Mouse (Mus musculus) hindbrain, embryonic 14.5 days (tissue): Measurements from ENCODE around the gene Mettl7a3. TPM values are rescaled to one million over a fixed set of nuclear protein-coding genes. Genes with fewer than 3 reads are reported as not detected.
"Not testable (repeated sequence)": the region's sequence is repeated elsewhere in the genome, so short reads cannot be mapped to it uniquely, and the experiment has no call there.

Experiments
- ATAC-seq: fragments of 200-750 bp; cut with Nextera tagmentation; 2 replicates; pipeline ENCODE4 v1.8.0; 2017; ENCODE audit warnings: moderate number of reproducible peaks, mild to moderate bottlenecking, moderate TSS enrichment, moderate library complexity; ENCODE audit not compliant: low FRiP score
- DNase-seq: peaks from one replicate; pipeline ENCODE4 v3.0.0-alpha.2; 2015; ENCODE audit warnings: low spot score
- H3K27ac ChIP-seq: fragments of 300-500 bp; sonication (generic); 2 replicates; pipeline ENCODE4 v1.5.1; 2014; ENCODE audit warnings: mild to moderate bottlenecking, moderate library complexity
- H3K27me3 ChIP-seq: fragments of 300-500 bp; sonication (generic); 2 replicates; pipeline ENCODE4 v1.6.1; 2014; ENCODE audit warnings: mild to moderate bottlenecking, low read length, mixed read lengths; ENCODE audit not compliant: control insufficient read depth, insufficient read depth
- H3K36me3 ChIP-seq: fragments of 300-500 bp; sonication (generic); replicated peaks from 2 replicates; pipeline ENCODE4 v1.6.1; 2014; ENCODE audit not compliant: control insufficient read depth, insufficient read depth
- H3K4me1 ChIP-seq: fragments of 300-500 bp; sonication (generic); replicated peaks from 2 replicates; pipeline ENCODE4 v1.6.1; 2014; ENCODE audit warnings: antibody characterized with exemption, low read length, mixed read lengths; ENCODE audit not compliant: control insufficient read depth, insufficient read depth
- H3K4me2 ChIP-seq: fragments of 300-500 bp; sonication (generic); replicated peaks from 2 replicates; pipeline ENCODE4 v1.6.1; 2014; ENCODE audit warnings: mild to moderate bottlenecking, moderate library complexity
- H3K4me3 ChIP-seq: fragments of 300-500 bp; sonication (generic); replicated peaks from 2 replicates; pipeline ENCODE4 v1.5.1; 2014; ENCODE audit warnings: mild to moderate bottlenecking, low read length
- H3K9ac ChIP-seq: fragments of 300-500 bp; sonication (generic); 2 replicates; pipeline ENCODE4 v1.6.1; 2014
- H3K9me3 ChIP-seq: fragments of 300-500 bp; sonication (generic); 2 replicates; pipeline ENCODE4 v1.6.1; 2016; ENCODE audit warnings: low read length; ENCODE audit not compliant: control insufficient read depth
- WGBS: fragments of 180-500 bp; shearing (Covaris S2); extraction: QIAGEN DNeasy Blood & Tissue Kit; methylation state at CpG from one replicate; pipeline ENCODE4 v1.1.7; 2014; 5-methylcytosine and 5-hydroxymethylcytosine counted together
- polyA plus RNA-seq: library from polyadenylated mRNA; unstranded; fragments of >200 nt; fragmentation: Nextera tagmentation; extraction: Ambion mirVana; gene quantifications from 2 replicates; pipeline ENCODE4 v1.2.1, GENCODE M21; 2014

Mettl7a3 gene
- polyA plus RNA-seq, 1 experiment from 2014 or later = not detected

DNA sequence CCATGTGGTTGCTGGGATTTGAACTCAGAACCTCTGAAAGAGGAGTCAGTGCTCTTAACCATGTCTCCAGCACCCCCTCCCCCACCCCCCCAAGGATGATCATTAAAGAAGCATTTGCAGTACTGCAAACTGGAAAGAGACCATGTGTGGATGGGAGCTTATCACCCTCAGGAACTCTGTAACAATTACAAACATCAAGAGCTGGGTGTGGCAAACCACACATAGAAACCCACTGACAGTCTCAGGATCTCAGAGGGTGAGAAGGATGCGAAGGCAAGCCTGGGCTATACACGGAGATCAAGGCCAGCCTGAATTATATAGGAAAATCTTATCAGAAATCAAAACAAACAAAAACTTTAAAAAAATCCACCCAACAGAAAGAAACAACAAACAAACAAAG lies 28.5 kb upstream of the Mettl7a3 start:
- Histone ChIP-seq H3K9ac (no peak overlapping the region), H3K36me3 (no peaks in the 10 kb centered on the region), H3K27ac (no peak overlapping the region), H3K4me1 (peaks cover 5% of the 10 kb centered on the region; the same call in 1 of the 2 replicates), H3K4me2 (no peak overlapping the region), H3K9me3 (no peaks in the 10 kb centered on the region), H3K27me3 (no peaks in the 10 kb centered on the region), H3K4me3 (no peak overlapping the region)
- DNase-seq (no peak), ATAC-seq (no peak)
- WGBS = 92% methylated on average over 2 of the region's 2 CpGs

DNA sequence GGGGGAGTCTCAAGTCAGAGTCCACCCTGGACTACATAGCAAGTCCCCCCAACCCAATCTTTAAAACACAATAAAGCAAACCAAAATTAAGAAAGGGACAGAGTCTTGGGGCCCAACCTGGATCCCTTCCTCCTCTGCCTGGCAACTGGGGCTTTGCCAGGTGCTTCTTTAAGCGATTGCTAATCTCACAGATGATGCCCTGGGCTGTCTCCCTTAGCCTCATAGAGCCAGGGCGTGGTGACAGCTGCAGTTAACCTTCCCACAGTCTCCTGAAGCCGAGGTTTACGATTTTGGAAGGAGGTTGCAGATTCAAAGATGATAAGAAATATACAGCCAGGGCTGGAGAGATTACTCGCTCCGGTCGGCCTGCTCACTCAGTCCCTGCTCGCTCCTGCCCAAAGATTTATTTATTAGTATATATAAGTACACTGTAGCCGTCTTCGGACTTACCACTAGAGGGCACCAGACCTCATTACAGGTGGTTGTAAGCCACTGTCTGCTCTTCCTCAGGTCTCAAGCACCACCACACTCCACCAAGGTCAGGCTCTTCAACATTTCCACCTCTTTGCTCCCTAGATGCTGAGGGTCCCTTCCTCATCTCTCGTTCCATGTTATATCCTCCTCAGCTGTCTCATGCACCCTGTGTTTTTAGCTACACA lies 27.2 kb upstream of the Mettl7a3 start:
- H3K4me3 ChIP-seq, H3K9me3 ChIP-seq, H3K9ac ChIP-seq, H3K36me3 ChIP-seq, H3K27ac ChIP-seq, ATAC-seq, H3K4me1 ChIP-seq, H3K27me3 ChIP-seq, H3K4me2 ChIP-seq: not testable (repeated sequence)
- WGBS = 50% methylated on average over 10 of the region's 11 CpGs
- DNase-seq = peak; percentile 38

DNA sequence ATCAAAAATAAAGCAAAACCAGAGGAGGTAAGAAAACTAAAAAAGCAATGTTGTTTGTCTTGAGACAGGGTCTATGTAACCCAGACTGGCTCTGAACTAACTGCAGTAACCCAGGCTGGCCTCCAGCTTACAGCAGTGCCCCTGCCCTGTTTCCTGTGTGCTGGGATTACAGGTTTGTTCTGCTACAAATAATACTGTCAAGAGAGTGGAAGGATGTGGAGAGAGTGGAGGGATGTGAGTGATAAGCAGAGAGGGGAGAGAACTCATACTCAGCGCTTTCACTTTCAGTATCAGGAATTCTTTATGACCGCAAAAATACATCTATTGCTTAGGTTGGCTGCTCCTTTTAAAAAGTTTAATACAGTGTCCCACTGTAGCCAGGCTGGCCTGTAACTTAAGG lies 22.4 kb upstream of the Mettl7a3 start:
- ATAC-seq (no peak), DNase-seq (no peak)
- no peaks in the 10 kb centered on the region for H3K9me3 ChIP-seq
- no peak overlapping the region for H3K9ac ChIP-seq
- no peaks in the 10 kb centered on the region for H3K4me1 ChIP-seq
- 83% methylated on average over 2 of the region's 2 CpGs for WGBS
- H3K36me3 ChIP-seq = no peaks in the 10 kb centered on the region; the same call in 1 of the 2 replicates
- H3K27ac ChIP-seq = no peak overlapping the region
- H3K27me3 ChIP-seq = no peaks in the 10 kb centered on the region
- no peak overlapping the region for H3K4me3 ChIP-seq
- H3K4me2 ChIP-seq = no peak overlapping the region

DNA sequence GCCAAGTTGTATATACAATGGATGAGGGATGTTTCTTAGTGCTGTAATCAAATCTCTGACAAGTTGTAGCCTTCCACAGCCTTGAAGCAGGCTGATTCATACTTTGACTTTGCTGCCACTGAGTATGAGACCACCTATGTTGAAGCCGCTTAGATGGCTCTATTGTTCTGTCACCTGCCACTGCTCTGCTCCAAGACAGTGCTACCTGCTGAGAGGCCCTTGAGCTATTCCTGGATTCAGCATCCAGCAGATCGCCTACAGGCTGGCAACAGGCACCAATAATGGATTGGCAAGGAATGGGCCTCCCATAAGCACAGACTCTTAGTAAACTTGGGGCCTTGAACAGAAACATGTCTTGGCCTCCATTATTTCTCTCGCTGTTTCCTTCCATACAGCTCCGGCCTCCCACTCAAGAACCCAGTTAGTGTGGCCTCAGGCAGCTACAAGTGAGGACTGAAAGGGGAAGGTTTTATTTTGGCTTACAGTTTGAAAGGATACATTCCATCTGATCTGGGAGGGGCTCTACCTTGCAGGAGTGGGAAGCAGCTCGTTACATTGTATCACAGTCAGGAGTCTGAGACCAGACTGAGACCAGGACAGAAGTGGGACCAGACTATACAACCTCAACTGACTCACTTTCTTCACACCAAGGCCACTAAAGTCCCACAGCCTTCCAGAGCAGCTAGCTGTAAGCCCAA lies 20.1 kb upstream of the Mettl7a3 start:
- no peaks in the 10 kb centered on the region for H3K4me1 ChIP-seq
- no peaks in the 10 kb centered on the region for H3K9me3 ChIP-seq
- no peaks in the 10 kb centered on the region; the same call in 1 of the 2 replicates for H3K36me3 ChIP-seq
- ATAC-seq (no peak), DNase-seq (no peak)
- H3K27me3 ChIP-seq = no peaks in the 10 kb centered on the region
- no peak overlapping the region for H3K27ac ChIP-seq
- H3K4me3 ChIP-seq = no peak overlapping the region
- H3K4me2 ChIP-seq = no peak overlapping the region
- H3K9ac ChIP-seq = no peak overlapping the region
- WGBS = 91% methylated on average over 5 of the region's 5 CpGs

DNA sequence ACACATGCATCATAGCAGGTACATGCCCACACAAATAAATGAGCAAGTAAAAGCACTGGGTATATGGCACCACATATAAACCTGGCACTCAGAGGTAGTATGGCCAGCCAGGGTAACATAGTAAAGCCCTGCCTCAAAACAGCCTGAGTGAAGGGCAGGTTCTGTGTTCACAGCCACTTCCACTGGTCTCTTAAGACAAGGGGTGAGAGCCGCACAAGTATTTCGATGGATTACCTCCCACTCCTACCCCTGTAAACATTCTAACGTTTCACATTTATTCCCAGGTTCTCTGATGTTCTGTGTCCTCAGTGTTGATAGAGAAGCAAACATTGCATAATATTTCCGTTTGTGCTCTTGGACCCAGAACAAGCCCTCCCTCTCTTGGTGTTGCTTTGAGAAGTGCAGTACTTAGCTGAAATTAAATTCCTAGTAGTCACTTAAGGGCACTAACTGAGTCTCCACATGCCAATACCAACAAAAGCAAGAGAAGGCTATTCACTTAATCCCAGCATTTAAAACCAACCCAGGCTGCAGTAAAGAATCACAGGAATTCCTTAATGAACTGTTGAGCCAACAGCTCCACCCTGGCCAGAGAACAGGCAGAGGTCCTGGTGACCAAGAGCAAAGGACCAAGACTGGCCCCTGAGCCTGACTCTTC lies 16.6 kb upstream of the Mettl7a3 start:
- H3K36me3 ChIP-seq, H3K4me3 ChIP-seq, DNase-seq, H3K4me2 ChIP-seq, H3K9me3 ChIP-seq, H3K27ac ChIP-seq, H3K9ac ChIP-seq, H3K27me3 ChIP-seq, H3K4me1 ChIP-seq, ATAC-seq: not testable (repeated sequence)
- WGBS = 84% methylated on average over 4 of the region's 4 CpGs

DNA sequence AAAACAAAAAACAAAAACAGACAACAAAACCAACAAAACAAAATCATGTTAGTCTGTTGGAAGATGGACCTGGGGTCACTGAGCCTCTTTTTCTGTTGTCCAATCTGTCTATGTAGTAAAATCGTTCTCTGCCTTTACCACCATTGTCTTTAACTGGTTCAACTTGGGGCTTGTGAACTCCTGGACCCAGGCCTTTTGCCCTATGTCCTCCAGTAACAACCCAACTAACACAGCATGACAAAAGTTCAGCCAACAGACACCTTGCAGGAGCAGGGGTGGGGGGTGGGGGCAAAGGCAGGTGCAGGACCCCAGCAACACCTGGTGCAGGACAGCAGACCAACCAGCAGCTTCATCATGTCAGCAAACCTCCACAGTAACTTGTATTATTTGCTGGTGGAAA lies 14.8 kb upstream of the Mettl7a3 start:
- DNase-seq = no peak
- no peaks in the 10 kb centered on the region for H3K9me3 ChIP-seq
- H3K9ac ChIP-seq = no peak overlapping the region
- H3K4me1 ChIP-seq = no peaks in the 10 kb centered on the region
- ATAC-seq = no peak
- no peak overlapping the region for H3K27ac ChIP-seq
- no peak overlapping the region for H3K4me2 ChIP-seq
- WGBS = 86% methylated on average over 1 of the region's 1 CpGs
- no peaks in the 10 kb centered on the region for H3K27me3 ChIP-seq
- no peaks in the 10 kb centered on the region for H3K36me3 ChIP-seq
- no peak overlapping the region for H3K4me3 ChIP-seq

DNA sequence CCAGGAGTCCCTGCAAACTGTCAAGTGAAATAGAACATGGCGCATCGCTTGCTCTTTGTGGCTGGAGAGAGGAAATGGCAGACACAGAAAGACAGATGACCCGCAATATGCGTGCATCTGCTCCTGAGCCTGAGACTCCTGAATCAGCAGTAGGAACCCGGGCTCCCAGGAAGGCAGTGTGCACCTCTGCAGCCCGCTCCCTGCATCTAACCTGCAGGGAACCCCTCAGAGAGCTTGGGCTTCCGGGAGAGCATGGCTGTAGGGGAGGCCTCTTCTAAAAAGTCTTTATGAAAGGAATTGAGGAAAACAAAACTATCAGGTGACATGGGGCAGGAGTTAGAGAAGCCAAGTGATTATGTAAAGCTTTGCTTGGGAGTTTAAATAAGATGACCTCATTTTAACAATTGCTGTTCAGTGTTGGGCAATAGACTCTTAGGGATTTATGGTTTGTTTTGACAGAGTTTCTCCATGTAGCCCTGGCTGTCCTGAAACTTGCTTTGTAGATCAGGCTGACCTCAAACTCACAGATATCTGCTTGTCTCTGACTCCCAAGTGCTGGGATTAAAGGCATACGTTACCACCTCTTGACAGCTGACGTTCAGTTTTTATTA lies 14.3 kb upstream of the Mettl7a3 start:
- H3K27ac ChIP-seq = no peak overlapping the region
- no peaks in the 10 kb centered on the region for H3K9me3 ChIP-seq
- H3K4me3 ChIP-seq = no peak overlapping the region
- DNase-seq (no peak), ATAC-seq (no peak)
- no peak overlapping the region for H3K4me2 ChIP-seq
- WGBS = 77% methylated on average over 9 of the region's 9 CpGs
- H3K27me3 ChIP-seq = no peaks in the 10 kb centered on the region
- no peaks in the 10 kb centered on the region for H3K4me1 ChIP-seq
- H3K9ac ChIP-seq = no peak overlapping the region
- H3K36me3 ChIP-seq = no peaks in the 10 kb centered on the region

DNA sequence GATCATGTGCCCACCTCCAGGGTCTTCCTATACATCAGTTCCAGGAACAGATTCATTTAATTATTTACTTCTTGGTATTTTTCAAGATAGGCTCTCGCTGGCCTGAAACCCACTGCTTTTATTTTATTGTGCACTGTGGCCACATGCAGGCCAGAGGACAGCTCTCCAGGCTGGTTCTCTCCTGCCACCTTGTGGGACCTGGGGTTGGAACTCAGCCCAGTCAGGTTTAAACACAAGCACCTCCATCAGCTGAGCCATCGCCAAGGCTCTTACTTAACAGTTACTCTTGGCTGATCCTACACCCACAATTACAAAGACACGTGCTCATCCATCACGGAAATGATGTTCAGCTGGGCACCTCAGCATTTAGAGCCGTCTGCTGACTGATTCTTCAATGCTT lies 13.6 kb upstream of the Mettl7a3 start:
- peak; percentile 37 for DNase-seq
- no peak for ATAC-seq
- H3K36me3 ChIP-seq = no peaks in the 10 kb centered on the region
- whole genome bisulfite sequencing = 52% methylated on average over 5 of the region's 5 CpGs
- H3K27me3 ChIP-seq = no peaks in the 10 kb centered on the region
- H3K9ac ChIP-seq = no peak overlapping the region
- H3K9me3 ChIP-seq = no peaks in the 10 kb centered on the region
- H3K4me3 ChIP-seq = no peak overlapping the region
- no peak overlapping the region for H3K27ac ChIP-seq
- no peaks in the 10 kb centered on the region for H3K4me1 ChIP-seq
- no peak overlapping the region for H3K4me2 ChIP-seq

DNA sequence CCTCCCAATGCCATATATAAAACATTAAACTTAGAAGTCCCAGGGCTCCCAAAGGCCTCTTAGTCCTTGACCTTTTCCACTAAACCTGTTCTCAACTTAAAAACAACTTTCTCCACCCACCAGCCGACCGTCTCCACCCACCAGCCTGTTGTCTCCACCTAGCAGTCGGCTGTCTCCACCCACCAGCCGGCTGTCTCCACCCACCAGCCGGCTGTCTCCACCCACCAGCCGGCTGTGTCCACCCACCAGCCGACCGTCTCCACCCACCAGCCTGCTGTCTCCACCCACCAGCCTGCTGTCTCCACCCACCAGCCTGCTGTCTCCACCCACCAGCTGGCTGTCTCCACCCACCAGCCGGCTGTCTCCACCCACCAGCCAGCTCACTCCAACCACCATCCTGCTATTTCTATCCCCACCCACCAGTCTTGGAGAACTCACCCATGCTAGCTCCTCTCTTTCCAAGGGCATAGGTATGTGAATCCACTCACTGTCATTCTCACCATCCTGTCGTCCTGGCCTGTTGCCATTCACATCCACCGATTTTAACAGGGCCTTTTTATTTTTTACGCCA lies 10.6 kb upstream of the Mettl7a3 start:
- WGBS = 73% methylated on average over 12 of the region's 12 CpGs
- DNase-seq = no peak
- H3K4me2 ChIP-seq = no peak overlapping the region
- no peak overlapping the region for H3K9ac ChIP-seq
- no peaks in the 10 kb centered on the region for H3K9me3 ChIP-seq
- no peaks in the 10 kb centered on the region for H3K4me1 ChIP-seq
- H3K36me3 ChIP-seq = no peaks in the 10 kb centered on the region
- no peak for ATAC-seq
- H3K27me3 ChIP-seq = no peaks in the 10 kb centered on the region
- H3K4me3 ChIP-seq = no peak overlapping the region
- H3K27ac ChIP-seq = no peak overlapping the region
